In the genomic region with DNA sequence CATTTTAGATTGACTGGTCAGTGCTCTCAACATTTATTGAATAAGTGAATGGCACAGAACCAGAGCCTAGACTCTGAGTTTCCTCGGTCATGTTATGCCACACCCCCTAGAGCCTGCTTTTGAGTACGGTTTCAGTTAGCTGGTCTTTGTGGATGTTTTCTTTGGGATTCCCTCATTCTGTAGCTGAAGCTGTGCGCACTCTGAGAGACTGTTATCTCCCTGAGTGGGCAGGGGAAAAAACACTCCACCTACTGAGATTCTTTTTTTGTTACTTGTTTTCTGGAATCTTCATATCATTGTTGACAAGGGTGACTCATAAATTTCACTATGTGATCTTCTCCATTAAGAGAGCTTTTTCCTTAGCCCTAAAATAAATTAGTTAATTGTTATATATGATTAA, we compare ENCODE assay signal across 29 mouse cellular contexts.
DNase-seq lines count a peak whose midpoint lies in the region; ATAC-seq lines count a peak whose summit lies in the region.
"Had no signal": no experiment of that assay in that cellular context is flagged by ENCODE, and none has a peak within 500 bp of the region (broad histone marks: within the 10 kb centered on the region; RNA-seq: fewer than 3 reads in every experiment).

No protein-coding gene starts in this region.

- no peak overlapping the region for H3K4me3 ChIP-seq in forebrain, embryonic 13.5 days
- H3K4me3 ChIP-seq: embryonic facial prominence, embryonic 13.5 days; embryonic facial prominence, embryonic 15.5 days; erythroblast, embryonic 14.5 days; forebrain, embryonic 10.5 days; forebrain, embryonic 12.5 days; forebrain, embryonic 15.5 days had no signal

- H3K27ac ChIP-seq in forebrain, embryonic 13.5 days, result no peak overlapping the region
- H3K27ac ChIP-seq: embryonic facial prominence, embryonic 13.5 days; embryonic facial prominence, embryonic 15.5 days; forebrain, embryonic 10.5 days; forebrain, embryonic 12.5 days; forebrain, embryonic 15.5 days had no signal

- no peaks in the 10 kb centered on the region for H3K4me1 ChIP-seq in forebrain, embryonic 13.5 days
- H3K4me1 ChIP-seq: embryonic facial prominence, embryonic 13.5 days; embryonic facial prominence, embryonic 15.5 days; forebrain, embryonic 10.5 days; forebrain, embryonic 12.5 days; forebrain, embryonic 15.5 days had no signal

- H3K4me2 ChIP-seq in forebrain, embryonic 13.5 days, result no peak overlapping the region
- H3K4me2 ChIP-seq: embryonic facial prominence, embryonic 13.5 days; embryonic facial prominence, embryonic 15.5 days; forebrain, embryonic 12.5 days; forebrain, embryonic 15.5 days had no signal

- no peak for DNase-seq in frontal cortex, postnatal 10 days (ENCODE audit: low spot score in 2 of 2)
- DNase-seq in heart, adult 11 months, result peak; percentile 85
- DNase-seq in heart, postnatal 10 days, result no peak
- peak; percentile 63 for DNase-seq in brain, adult 2 months (ENCODE audit: low read depth, low spot score)
- peak; percentile 29 for DNase-seq in telencephalon, adult 2 months (ENCODE audit: low read depth, low spot score)
- DNase-seq: adrenal gland, adult 8-10 months; adrenal gland, postnatal 14 days; adrenal gland, postnatal 36 days; B cell, adult 2 months; cerebellum, adult 11 months; cerebellum, adult 18-20 months; cerebellum, adult 8-10 months; cerebellum, adult 9-11 months; cerebellum, postnatal 14 days; cerebellum, postnatal 36 days; embryo, embryonic 11 days had no signal

- no peaks in the 10 kb centered on the region for H3K36me3 ChIP-seq in forebrain, embryonic 13.5 days (ENCODE audit: poor library complexity, severe bottlenecking)
- H3K36me3 ChIP-seq: embryonic facial prominence, embryonic 13.5 days; embryonic facial prominence, embryonic 15.5 days; forebrain, embryonic 10.5 days; forebrain, embryonic 12.5 days; forebrain, embryonic 15.5 days had no signal

- ATAC-seq in frontal cortex, adult (ENCODE audit: low TSS enrichment), result peak; percentile 47; the same call in 1 of the 2 replicates
- ATAC-seq in forebrain, embryonic 13.5 days, result no peak
- ATAC-seq: activated CD4-positive, CD25-positive, alpha-beta regulatory T cell, adult 4 months; CD4-positive, CD25-positive, alpha-beta regulatory T cell, adult 4 months; forebrain, embryonic 15.5 days; Patski had no signal

- intact Hi-C loops in heart, postnatal 10 days (cut with DNase I), result no loop called here

- WGBS in forebrain, embryonic 13.5 days, result 71% methylated on average over 3 of the region's 3 CpGs

- no peak overlapping the region for H3K9ac ChIP-seq in forebrain, embryonic 13.5 days
- H3K9ac ChIP-seq: embryonic facial prominence, embryonic 13.5 days; embryonic facial prominence, embryonic 15.5 days; forebrain, embryonic 12.5 days; forebrain, embryonic 15.5 days had no signal

- no peaks in the 10 kb centered on the region for H3K9me3 ChIP-seq in forebrain, embryonic 13.5 days (replicated peaks)
- H3K9me3 ChIP-seq: embryonic facial prominence, embryonic 13.5 days; embryonic facial prominence, embryonic 15.5 days; forebrain, embryonic 10.5 days; forebrain, embryonic 12.5 days; forebrain, embryonic 15.5 days; G1E had no signal

- H3K27me3 ChIP-seq in forebrain, embryonic 13.5 days, result no peaks in the 10 kb centered on the region
- H3K27me3 ChIP-seq: CH12.LX; embryonic facial prominence, embryonic 13.5 days; embryonic facial prominence, embryonic 15.5 days; forebrain, embryonic 12.5 days; forebrain, embryonic 15.5 days; Patski had no signal

Comparison
In these comparisons a context has a peak if more than half of its experiments do, and no peak if none do; other contexts are left out.
1. DNase-seq: peak in heart, adult 11 months (single experiment), brain, adult 2 months (single experiment) and telencephalon, adult 2 months (single experiment); none in frontal cortex, postnatal 10 days (0 of 2) and heart, postnatal 10 days (0 of 2).